Mouse (Mus musculus): ENCODE measurements at regions not wholly inside any gene's neighbourhood (a gene's known extent, or its start where the extent isn't known, plus 50 kb on each side); places are given as distances from the start of the nearest gene placed in this dataset.

DNA sequence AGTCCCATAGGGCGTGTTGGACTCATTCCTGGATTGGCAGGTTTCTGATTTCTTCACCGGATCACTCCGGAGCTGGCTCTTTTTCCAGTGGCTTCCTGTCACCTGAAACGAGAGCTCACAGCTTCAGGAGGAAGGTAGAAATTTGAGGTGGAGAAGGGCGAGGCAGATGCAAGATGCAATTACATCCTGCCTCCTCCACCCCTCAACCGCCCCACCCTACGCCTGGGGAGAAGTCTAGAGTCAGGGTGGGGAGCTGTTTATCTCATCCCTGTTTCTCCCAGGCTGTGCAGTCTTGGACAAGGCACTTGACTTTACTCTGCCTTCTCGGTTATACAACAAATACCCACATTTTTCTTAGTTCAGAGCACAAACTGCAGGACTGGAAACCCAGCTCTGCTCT is 302.8 kb upstream of the Klf3 start:
- DNase-seq (peak; percentile 34), ATAC-seq (ENCODE audit: low read depth) (peak; percentile 76)
- Histone ChIP-seq H3K27me3 (0 out of 2 replicates have a peak, but pooled peaks cover 2% of the 10 kb centered on the region), H3K4me1 (replicated peaks) (peaks cover 48% of the 10 kb centered on the region), H3K9me3 (replicated peaks) (no peaks in the 10 kb centered on the region), H3K36me3 (no peaks in the 10 kb centered on the region), H3K27ac (0 out of 2 replicates have a peak overlapping the region, but pooled peaks have one; percentile 29), H3K9ac (no peak overlapping the region), H3K4me3 (replicated peaks) (no peak overlapping the region), H3K4me2 (peak overlapping the region; percentile 35)
- WGBS (ENCODE audit: insufficient replicate concordance) = 54% methylated on average over 8 of the region's 8 CpGs

DNA sequence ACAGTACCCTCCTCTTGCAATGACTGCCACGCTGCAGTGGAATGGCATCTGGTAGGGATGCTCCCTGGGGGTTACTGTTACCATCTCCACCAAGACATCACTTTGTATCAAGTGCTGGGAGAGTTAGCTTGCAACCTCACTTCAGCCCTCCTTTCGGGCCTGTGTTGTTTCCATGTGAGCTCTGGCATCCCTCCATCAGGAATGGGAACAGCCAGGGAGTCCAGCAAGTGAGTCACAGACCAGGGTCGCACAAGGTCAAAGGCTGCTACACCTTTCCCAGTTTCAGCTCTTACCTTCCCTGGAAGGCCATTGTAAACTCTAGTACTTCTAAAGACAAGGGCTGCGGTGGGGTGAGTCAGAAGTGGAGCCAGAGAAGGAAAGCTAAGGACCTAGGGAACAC is 302.3 kb upstream of the Klf3 start:
- Histone ChIP-seq H3K9me3 (replicated peaks) (no peaks in the 10 kb centered on the region), H3K9ac (no peak overlapping the region), H3K27me3 (0 out of 2 replicates have a peak, but pooled peaks cover 2% of the 10 kb centered on the region), H3K4me2 (peak overlapping the region; percentile 35), H3K36me3 (no peaks in the 10 kb centered on the region), H3K4me1 (replicated peaks) (peaks cover 51% of the 10 kb centered on the region), H3K4me3 (replicated peaks) (no peak overlapping the region), H3K27ac (0 out of 2 replicates have a peak overlapping the region, but pooled peaks have one; percentile 29)
- ATAC-seq (ENCODE audit: low read depth) = no peak
- 78% methylated on average over 4 of the region's 4 CpGs for WGBS (ENCODE audit: insufficient replicate concordance)
- no peak for DNase-seq

DNA sequence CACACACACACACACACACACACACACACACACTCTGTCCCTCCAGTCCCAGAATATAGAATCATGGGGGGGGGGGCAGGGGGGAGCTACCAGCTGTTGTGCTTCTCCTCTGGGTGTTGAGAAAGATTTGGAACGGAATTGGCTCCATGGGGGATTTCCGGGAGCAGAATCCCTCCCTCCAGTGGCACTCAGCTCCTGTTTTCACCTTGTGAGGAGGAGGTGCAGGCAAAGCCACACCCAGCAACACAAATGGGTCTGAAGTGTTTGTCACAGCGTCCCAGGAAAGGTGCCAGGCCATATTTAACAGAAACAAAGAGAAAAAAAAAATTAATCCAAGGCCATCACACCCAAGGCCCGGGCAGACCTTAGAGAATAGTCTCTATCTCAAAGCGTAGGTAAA is 301.4 kb upstream of the Klf3 start:
- Histone ChIP-seq H3K9me3 (replicated peaks) (no peaks in the 10 kb centered on the region), H3K27ac (no peak overlapping the region), H3K4me2 (no peak overlapping the region), H3K9ac (no peak overlapping the region), H3K4me3 (replicated peaks) (no peak overlapping the region), H3K4me1 (replicated peaks) (peaks cover 60% of the 10 kb centered on the region), H3K36me3 (no peaks in the 10 kb centered on the region), H3K27me3 (0 out of 2 replicates have a peak, but pooled peaks cover 2% of the 10 kb centered on the region)
- 66% methylated on average over 5 of the region's 5 CpGs for WGBS (ENCODE audit: insufficient replicate concordance)
- ATAC-seq (ENCODE audit: low read depth) (no peak), DNase-seq (no peak)

DNA sequence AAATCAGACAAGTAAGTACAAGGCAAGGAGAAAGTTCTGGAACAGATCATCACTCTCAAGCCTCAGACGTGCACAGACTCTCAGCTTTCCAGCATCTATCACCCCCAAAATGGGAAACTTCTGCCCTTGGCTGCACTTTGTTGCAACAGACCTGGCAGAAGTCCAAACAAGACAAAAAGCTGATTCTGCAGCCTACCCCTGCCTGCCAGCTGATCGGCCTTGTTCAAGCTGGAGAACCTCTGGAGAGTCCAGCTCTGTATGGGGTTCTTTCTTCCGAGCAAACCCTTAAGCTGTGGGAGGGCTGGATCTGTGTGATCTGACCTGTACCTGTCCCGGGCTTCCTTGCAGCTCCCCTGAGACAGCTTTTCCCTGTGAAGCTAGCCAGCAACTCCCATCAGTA is 299.7 kb upstream of the Klf3 start:
- Histone ChIP-seq H3K4me1 (replicated peaks) (peaks cover 71% of the 10 kb centered on the region), H3K9me3 (replicated peaks) (no peaks in the 10 kb centered on the region), H3K4me3 (replicated peaks) (no peak overlapping the region), H3K4me2 (no peak overlapping the region), H3K36me3 (no peaks in the 10 kb centered on the region), H3K27me3 (0 out of 2 replicates have a peak, but pooled peaks cover 2% of the 10 kb centered on the region), H3K9ac (no peak overlapping the region), H3K27ac (peak overlapping the region; percentile 47)
- WGBS (ENCODE audit: insufficient replicate concordance) = 69% methylated on average over 4 of the region's 4 CpGs
- DNase-seq (no peak), ATAC-seq (ENCODE audit: low read depth) (no peak)

DNA sequence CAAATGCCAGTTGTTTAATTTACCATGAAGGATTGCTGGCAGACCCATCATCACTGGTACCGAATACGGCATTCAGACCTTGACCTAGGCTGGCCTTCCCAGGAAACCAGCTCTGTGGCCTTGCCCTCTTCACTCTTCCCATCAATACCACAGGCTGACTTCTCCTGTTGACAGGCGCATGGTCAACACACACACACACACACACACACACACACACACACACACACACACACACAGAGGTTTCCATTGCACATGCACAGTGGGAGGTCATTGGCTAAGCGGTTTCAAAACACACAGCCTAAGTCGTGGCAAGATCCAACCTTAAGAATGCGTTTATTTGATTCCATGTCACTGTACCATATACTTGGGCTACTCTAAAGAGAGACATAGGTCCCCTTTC is 298.7 kb upstream of the Klf3 start:
- 75% methylated on average over 5 of the region's 6 CpGs for WGBS (ENCODE audit: insufficient replicate concordance)
- Histone ChIP-seq H3K27me3 (0 out of 2 replicates have a peak, but pooled peaks cover 2% of the 10 kb centered on the region), H3K9ac (peak overlapping the region; percentile 65), H3K4me2 (peak overlapping the region; percentile 83; the same call in 1 of the 2 replicates), H3K4me3 (replicated peaks) (no peak overlapping the region), H3K36me3 (no peaks in the 10 kb centered on the region), H3K9me3 (replicated peaks) (no peaks in the 10 kb centered on the region), H3K4me1 (replicated peaks) (peaks cover 78% of the 10 kb centered on the region), H3K27ac (peak overlapping the region; percentile 94)
- no peak for DNase-seq
- no peak for ATAC-seq (ENCODE audit: low read depth)

DNA sequence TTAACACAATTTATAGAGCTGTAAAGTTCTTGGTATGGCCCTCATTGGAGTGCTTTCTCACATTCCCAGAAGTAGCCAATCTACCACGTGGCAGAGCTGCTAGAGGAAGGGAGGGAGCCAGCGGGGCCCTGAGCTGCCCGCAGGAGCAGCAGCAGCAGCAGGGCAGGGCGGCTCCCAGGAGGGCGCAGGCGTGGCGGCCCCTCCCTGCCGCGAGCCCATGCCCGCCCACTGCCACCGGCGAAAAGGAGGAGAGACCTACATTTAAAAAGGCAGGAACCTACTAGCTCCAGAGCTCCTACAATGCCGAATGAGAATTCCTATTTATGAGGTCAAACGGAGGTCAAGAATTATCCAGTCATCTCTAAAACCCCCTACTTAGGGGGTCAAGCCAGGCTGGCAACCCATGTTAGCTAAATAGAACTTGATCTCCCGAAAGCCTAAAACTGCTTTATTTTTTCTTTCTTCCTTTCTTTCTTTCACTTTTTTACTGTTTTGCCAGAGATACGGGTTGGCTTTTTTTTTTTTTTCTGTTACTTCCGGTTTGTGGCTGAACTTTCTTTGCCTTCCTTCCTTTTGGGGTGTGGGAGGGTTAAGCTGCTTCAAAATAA is 297.9 kb upstream of the Klf3 start:
- Histone ChIP-seq H3K4me2 (peak overlapping the region; percentile 83), H3K4me3 (replicated peaks) (peak overlapping the region; percentile 60), H3K9me3 (replicated peaks) (no peaks in the 10 kb centered on the region), H3K27ac (peak overlapping the region; percentile 94), H3K9ac (peak overlapping the region; percentile 65), H3K4me1 (replicated peaks) (peaks cover 80% of the 10 kb centered on the region), H3K36me3 (no peaks in the 10 kb centered on the region), H3K27me3 (no peaks in the 10 kb centered on the region)
- ATAC-seq (ENCODE audit: low read depth) = peak; percentile 95
- 3% methylated on average over 17 of the region's 17 CpGs for WGBS (ENCODE audit: insufficient replicate concordance)
- DNase-seq = peak; percentile 84

DNA sequence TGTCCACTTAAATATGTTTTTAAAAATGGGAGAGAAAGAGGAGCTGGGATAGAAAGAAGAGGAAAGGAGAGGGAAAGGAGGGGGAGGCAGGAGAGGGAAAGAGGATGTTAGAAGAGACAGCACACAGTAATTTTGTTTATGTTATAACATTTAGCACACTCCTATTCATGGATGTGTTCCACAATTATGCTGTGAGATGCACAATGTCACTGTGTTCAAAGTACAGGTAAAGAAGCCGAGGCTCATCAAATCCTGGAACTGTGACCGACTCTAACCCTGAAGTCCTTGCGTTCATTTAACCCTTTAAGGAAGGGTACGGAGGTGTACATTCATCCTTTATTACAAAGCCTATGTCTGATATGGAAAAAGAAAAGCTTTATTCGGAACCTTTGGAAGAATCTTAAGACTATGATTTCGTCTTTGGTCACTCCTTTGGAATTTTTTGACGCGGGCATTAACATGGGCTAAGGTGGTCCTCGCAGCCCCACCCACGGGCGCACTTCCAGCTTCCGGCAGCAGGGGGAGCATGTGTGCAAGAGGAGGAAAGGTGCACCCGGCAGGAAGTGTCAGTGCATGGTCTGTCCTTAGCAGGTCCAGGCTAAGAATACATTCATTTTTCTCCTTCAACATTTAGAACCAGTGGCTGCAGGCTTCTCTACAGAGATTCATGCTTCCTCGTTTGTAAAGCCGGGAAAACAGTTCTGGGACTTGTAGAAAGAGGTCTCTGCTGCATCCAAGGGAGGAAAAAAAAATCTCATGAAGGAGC is 297.2 kb upstream of the Klf3 start:
- no peaks in the 10 kb centered on the region for H3K36me3 ChIP-seq
- ATAC-seq (ENCODE audit: low read depth) = peak; percentile 47
- peak overlapping the region; percentile 94 for H3K27ac ChIP-seq
- no peaks in the 10 kb centered on the region for H3K9me3 ChIP-seq (replicated peaks)
- peak overlapping the region; percentile 83 for H3K4me2 ChIP-seq
- WGBS (ENCODE audit: insufficient replicate concordance) = 3% methylated on average over 15 of the region's 15 CpGs
- peak overlapping the region; percentile 60 for H3K4me3 ChIP-seq (replicated peaks)
- DNase-seq = peak; percentile 75
- peaks cover 73% of the 10 kb centered on the region for H3K4me1 ChIP-seq (replicated peaks)
- peak overlapping the region; percentile 65 for H3K9ac ChIP-seq
- no peaks in the 10 kb centered on the region for H3K27me3 ChIP-seq

DNA sequence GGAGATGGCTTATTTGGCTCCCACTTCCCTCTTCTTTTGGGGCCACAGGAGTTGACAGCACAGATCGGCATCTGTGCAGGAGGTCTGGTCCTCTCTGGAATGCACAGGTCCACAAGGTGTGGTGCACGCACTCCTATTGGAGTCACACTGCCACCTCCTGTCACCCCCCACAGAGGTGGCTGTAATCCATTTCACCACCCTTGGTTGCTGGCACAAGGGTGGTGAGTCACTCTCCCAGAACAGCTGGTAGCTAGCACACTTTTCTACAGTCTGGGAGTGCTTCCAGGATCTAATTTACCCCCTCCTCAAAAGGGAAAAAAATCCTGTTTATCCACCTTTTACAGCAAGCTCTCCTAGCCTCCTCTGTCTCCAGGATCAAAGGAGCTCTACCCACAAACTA is 294.6 kb upstream of the Klf3 start:
- no peak overlapping the region for H3K4me3 ChIP-seq (replicated peaks)
- H3K27ac ChIP-seq = peak overlapping the region; percentile 7
- DNase-seq = no peak
- no peaks in the 10 kb centered on the region for H3K27me3 ChIP-seq
- no peak overlapping the region for H3K4me2 ChIP-seq
- 86% methylated on average over 2 of the region's 2 CpGs for WGBS (ENCODE audit: insufficient replicate concordance)
- H3K36me3 ChIP-seq = no peaks in the 10 kb centered on the region
- no peak overlapping the region for H3K9ac ChIP-seq
- ATAC-seq (ENCODE audit: low read depth) = no peak
- H3K9me3 ChIP-seq (replicated peaks) = no peaks in the 10 kb centered on the region
- peaks cover 55% of the 10 kb centered on the region for H3K4me1 ChIP-seq (replicated peaks)

DNA sequence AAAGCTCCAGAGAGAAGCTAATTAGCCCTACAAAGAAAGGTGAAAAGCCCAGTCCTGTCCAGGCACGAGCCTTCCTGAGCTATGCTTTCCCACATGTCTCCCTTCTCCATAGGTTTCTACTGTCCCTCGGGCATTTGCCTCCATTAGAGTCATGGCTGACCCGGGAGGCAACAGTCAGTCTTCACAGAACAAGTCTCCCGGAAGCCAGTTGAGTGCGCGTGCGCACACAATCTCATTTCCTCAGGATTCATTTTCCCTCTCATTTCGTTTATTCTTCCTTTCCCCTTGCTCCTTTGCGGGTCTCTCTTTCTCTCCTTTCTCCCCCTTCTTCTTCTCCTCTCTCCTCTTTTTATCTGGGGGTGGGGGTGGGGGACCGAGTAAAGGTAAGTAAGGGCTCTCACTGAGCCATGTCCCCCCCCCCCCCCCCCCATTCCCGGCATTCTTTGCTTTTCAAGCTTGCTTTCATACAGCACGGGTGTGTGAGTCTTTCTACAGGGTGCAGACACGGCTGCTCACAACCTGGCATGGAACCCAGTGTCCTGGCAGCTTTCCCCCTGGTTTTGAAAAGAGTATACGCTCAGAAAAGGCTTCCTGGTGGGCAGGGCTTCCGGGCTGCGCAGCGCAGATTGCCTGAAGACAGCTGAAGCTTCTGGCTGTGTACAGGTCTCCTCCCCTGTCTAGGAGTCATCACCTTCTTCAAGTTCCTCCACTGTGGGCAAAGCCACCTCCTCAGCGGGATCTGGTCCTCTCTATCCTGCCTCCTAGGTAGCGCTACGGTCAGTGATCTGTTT is 289.8 kb upstream of the Klf3 start:
- no peaks in the 10 kb centered on the region for H3K27me3 ChIP-seq
- WGBS (ENCODE audit: insufficient replicate concordance) = 74% methylated on average over 18 of the region's 20 CpGs

DNA sequence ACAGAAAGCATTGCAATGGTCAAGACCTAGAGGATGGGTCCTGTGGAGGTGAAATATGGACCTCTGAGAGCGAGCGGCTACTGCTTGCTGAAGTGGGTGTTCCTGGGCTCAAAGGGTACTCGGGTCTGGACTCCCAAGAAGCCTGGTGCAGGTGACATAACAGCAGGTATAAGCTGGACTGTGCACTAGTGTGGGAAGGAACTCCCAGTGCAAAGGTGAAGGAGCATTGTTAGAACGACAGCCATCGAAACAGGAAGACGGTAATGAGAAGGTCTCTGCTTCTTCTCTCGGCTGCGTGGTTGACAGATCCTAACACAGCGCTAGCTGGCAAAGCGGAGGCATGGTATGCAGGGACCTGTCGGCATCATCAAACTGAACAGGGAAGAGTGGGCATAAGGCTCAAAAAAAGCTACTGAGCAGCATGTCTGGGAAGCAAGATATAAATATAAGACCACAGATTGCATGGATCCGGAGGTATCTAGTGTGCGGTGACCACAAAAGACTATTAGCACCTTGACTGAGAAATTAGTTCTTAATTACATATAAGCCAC is 287.0 kb upstream of the Klf3 start:
- Histone ChIP-seq H3K4me1 (replicated peaks) (no peaks in the 10 kb centered on the region), H3K4me3 (replicated peaks) (no peak overlapping the region), H3K9ac (no peak overlapping the region), H3K27ac (no peak overlapping the region), H3K36me3 (no peaks in the 10 kb centered on the region), H3K27me3 (no peaks in the 10 kb centered on the region), H3K9me3 (replicated peaks) (no peaks in the 10 kb centered on the region), H3K4me2 (no peak overlapping the region)
- DNase-seq = no peak
- ATAC-seq (ENCODE audit: low read depth) = no peak
- WGBS (ENCODE audit: insufficient replicate concordance) = 81% methylated on average over 13 of the region's 13 CpGs

More for the DNA sequence above, 289.8 kb upstream of the Klf3 start:
- Histone ChIP-seq H3K4me1 (replicated peaks) (peaks cover 16% of the 10 kb centered on the region), H3K9ac (no peak overlapping the region), H3K36me3 (no peaks in the 10 kb centered on the region), H3K9me3 (replicated peaks) (no peaks in the 10 kb centered on the region), H3K4me2 (no peak overlapping the region), H3K4me3 (replicated peaks) (no peak overlapping the region), H3K27ac (no peak overlapping the region)
- ATAC-seq (ENCODE audit: low read depth) (no peak), DNase-seq (no peak)

DNA sequence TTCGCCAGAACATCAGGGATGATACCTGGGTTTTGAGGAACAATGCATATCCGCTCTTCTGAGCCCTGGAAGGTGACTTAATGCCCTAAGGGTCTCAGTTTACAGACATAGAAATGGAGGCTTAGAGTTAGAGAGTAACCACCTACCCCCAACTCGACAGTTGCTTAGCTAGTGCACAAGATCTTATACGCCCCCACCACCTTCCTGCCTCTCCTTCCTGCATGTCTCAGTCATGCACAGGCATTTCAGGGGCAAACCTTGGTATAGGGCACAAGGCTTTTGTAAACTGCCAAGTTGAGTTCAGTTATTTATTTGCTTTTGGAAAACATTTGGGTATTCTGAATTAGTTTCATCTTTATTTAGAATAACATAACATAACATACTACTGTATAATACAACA is 285.9 kb upstream of the Klf3 start:
- no peak for DNase-seq
- ATAC-seq (ENCODE audit: low read depth) = no peak
- H3K36me3 ChIP-seq = no peaks in the 10 kb centered on the region
- H3K27ac ChIP-seq = no peak overlapping the region
- no peaks in the 10 kb centered on the region for H3K4me1 ChIP-seq (replicated peaks)
- H3K9me3 ChIP-seq (replicated peaks) = no peaks in the 10 kb centered on the region
- no peak overlapping the region for H3K4me3 ChIP-seq (replicated peaks)
- H3K27me3 ChIP-seq = no peaks in the 10 kb centered on the region
- H3K4me2 ChIP-seq = no peak overlapping the region
- 70% methylated on average over 4 of the region's 4 CpGs for WGBS (ENCODE audit: insufficient replicate concordance)
- H3K9ac ChIP-seq = no peak overlapping the region

Data from liver, embryonic 13.5 days (tissue).